Mouse (Mus musculus): ENCODE measurements around the gene Smagp. TPM values are rescaled to one million over a fixed set of nuclear protein-coding genes. Genes with fewer than 3 reads are reported as not detected.

Smagp gene
- polyA plus RNA-seq, 1 experiment from 2014 or later: 92.0 TPM

GRCm38 (mm10) chr15:100660306-100660705, 23.6 kb upstream of the Smagp start:
- 85% methylated on average over 9 of the region's 9 CpGs for WGBS
- H3K4me2 ChIP-seq (ENCODE audit: low read length): no peak overlapping the region
- no peaks in the 10 kb centered on the region for H3K4me1 ChIP-seq (replicated peaks; ENCODE audit: insufficient read depth, low read length)
- DNase-seq (ENCODE audit: low spot score) (no peak), ATAC-seq (replicated peaks; ENCODE audit: low FRiP score, low read depth) (no peak)
- TF ChIP-seq CTCF (IDR thresholded peaks at IDR 0.05; ENCODE audit: low read depth): no peak
- H3K27ac ChIP-seq: no peak overlapping the region
- no peaks in the 10 kb centered on the region for H3K27me3 ChIP-seq (ENCODE audit: insufficient read depth, low read length)
- no peaks in the 10 kb centered on the region for H3K36me3 ChIP-seq (ENCODE audit: insufficient read depth, low read length)
- H3K9ac ChIP-seq (ENCODE audit: low read depth, low read length): no peak overlapping the region
- H3K9me3 ChIP-seq (replicated peaks; ENCODE audit: low read length): no peaks in the 10 kb centered on the region
- H3K4me3 ChIP-seq (replicated peaks; ENCODE audit: low read depth, low read length): no peak overlapping the region

- no peak overlapping the region for H3K27ac ChIP-seq
- WGBS: 90% methylated on average over 5 of the region's 5 CpGs
These were observed 18.5 kb upstream of the Smagp start for GRCm38 (mm10) chr15:100655201-100655600.

GRCm38 (mm10) chr15:100654271-100654670, 17.5 kb upstream of the Smagp start:
- no peaks in the 10 kb centered on the region for H3K4me1 ChIP-seq (replicated peaks; ENCODE audit: insufficient read depth, low read length)
- H3K4me3 ChIP-seq (replicated peaks; ENCODE audit: low read depth, low read length): no peak overlapping the region
- H3K9me3 ChIP-seq (replicated peaks; ENCODE audit: low read length): no peaks in the 10 kb centered on the region
- 74% methylated on average over 1 of the region's 1 CpGs for WGBS
- no peak for TF ChIP-seq CTCF (IDR thresholded peaks at IDR 0.05; ENCODE audit: low read depth)
- no peak overlapping the region for H3K9ac ChIP-seq (ENCODE audit: low read depth, low read length)
- ATAC-seq (replicated peaks; ENCODE audit: low FRiP score, low read depth) (no peak), DNase-seq (ENCODE audit: low spot score) (no peak)
- no peak overlapping the region for H3K27ac ChIP-seq
- no peaks in the 10 kb centered on the region for H3K27me3 ChIP-seq (ENCODE audit: insufficient read depth, low read length)
- no peaks in the 10 kb centered on the region for H3K36me3 ChIP-seq (ENCODE audit: insufficient read depth, low read length)
- no peak overlapping the region for H3K4me2 ChIP-seq (ENCODE audit: low read length)

More at GRCm38 (mm10) chr15:100655201-100655600, 18.5 kb upstream of the Smagp start:
- Histone ChIP-seq H3K4me3 (replicated peaks; ENCODE audit: low read depth, low read length) (no peak overlapping the region), H3K36me3 (ENCODE audit: insufficient read depth, low read length) (no peaks in the 10 kb centered on the region), H3K9ac (ENCODE audit: low read depth, low read length) (no peak overlapping the region), H3K9me3 (replicated peaks; ENCODE audit: low read length) (no peaks in the 10 kb centered on the region), H3K27me3 (ENCODE audit: insufficient read depth, low read length) (no peaks in the 10 kb centered on the region), H3K4me1 (replicated peaks; ENCODE audit: insufficient read depth, low read length) (no peaks in the 10 kb centered on the region), H3K4me2 (ENCODE audit: low read length) (no peak overlapping the region)
- ATAC-seq (replicated peaks; ENCODE audit: low FRiP score, low read depth) (no peak), DNase-seq (ENCODE audit: low spot score) (no peak)
- no peak for TF ChIP-seq CTCF (IDR thresholded peaks at IDR 0.05; ENCODE audit: low read depth)

- no peaks in the 10 kb centered on the region for H3K36me3 ChIP-seq (ENCODE audit: insufficient read depth, low read length)
- WGBS: 72% methylated on average over 9 of the region's 9 CpGs
- TF ChIP-seq CTCF (IDR thresholded peaks at IDR 0.05; ENCODE audit: low read depth): no peak
- DNase-seq (ENCODE audit: low spot score): no peak
- H3K27me3 ChIP-seq (ENCODE audit: insufficient read depth, low read length): no peaks in the 10 kb centered on the region
- H3K4me3 ChIP-seq (replicated peaks; ENCODE audit: low read depth, low read length): no peak overlapping the region
- ATAC-seq (replicated peaks; ENCODE audit: low FRiP score, low read depth): no peak
- H3K9me3 ChIP-seq (replicated peaks; ENCODE audit: low read length): no peaks in the 10 kb centered on the region
- no peak overlapping the region for H3K27ac ChIP-seq
- no peak overlapping the region for H3K4me2 ChIP-seq (ENCODE audit: low read length)
- H3K4me1 ChIP-seq (replicated peaks; ENCODE audit: insufficient read depth, low read length): no peaks in the 10 kb centered on the region
- H3K9ac ChIP-seq (ENCODE audit: low read depth, low read length): no peak overlapping the region
These were observed 14.9 kb upstream of the Smagp start for GRCm38 (mm10) chr15:100651610-100652009.

GRCm38 (mm10) chr15:100650111-100650510, 13.4 kb upstream of the Smagp start:
- WGBS: 89% methylated on average over 10 of the region's 10 CpGs
- Histone ChIP-seq H3K27ac (no peak overlapping the region), H3K9me3 (replicated peaks; ENCODE audit: low read length) (no peaks in the 10 kb centered on the region), H3K9ac (ENCODE audit: low read depth, low read length) (no peak overlapping the region), H3K4me1 (replicated peaks; ENCODE audit: insufficient read depth, low read length) (no peaks in the 10 kb centered on the region), H3K36me3 (ENCODE audit: insufficient read depth, low read length) (no peaks in the 10 kb centered on the region), H3K4me3 (replicated peaks; ENCODE audit: low read depth, low read length) (no peak overlapping the region), H3K4me2 (ENCODE audit: low read length) (no peak overlapping the region), H3K27me3 (ENCODE audit: insufficient read depth, low read length) (no peaks in the 10 kb centered on the region)
- DNase-seq (ENCODE audit: low spot score) (no peak), ATAC-seq (replicated peaks; ENCODE audit: low FRiP score, low read depth) (no peak)
- TF ChIP-seq CTCF (IDR thresholded peaks at IDR 0.05; ENCODE audit: low read depth): no peak

GRCm38 (mm10) chr15:100646161-100646560, 9.4 kb upstream of the Smagp start:
- H3K27me3 ChIP-seq (ENCODE audit: insufficient read depth, low read length): no peaks in the 10 kb centered on the region
- H3K9me3 ChIP-seq (replicated peaks; ENCODE audit: low read length): no peaks in the 10 kb centered on the region
- no peak for TF ChIP-seq CTCF (IDR thresholded peaks at IDR 0.05; ENCODE audit: low read depth)
- no peaks in the 10 kb centered on the region for H3K36me3 ChIP-seq (ENCODE audit: insufficient read depth, low read length)
- H3K4me3 ChIP-seq (replicated peaks; ENCODE audit: low read depth, low read length): no peak overlapping the region
- H3K4me1 ChIP-seq (replicated peaks; ENCODE audit: insufficient read depth, low read length): no peaks in the 10 kb centered on the region
- no peak for DNase-seq (ENCODE audit: low spot score)
- no peak overlapping the region for H3K27ac ChIP-seq
- no peak for ATAC-seq (replicated peaks; ENCODE audit: low FRiP score, low read depth)
- no peak overlapping the region for H3K4me2 ChIP-seq (ENCODE audit: low read length)
- no peak overlapping the region for H3K9ac ChIP-seq (ENCODE audit: low read depth, low read length)
- 80% methylated on average over 6 of the region's 6 CpGs for WGBS

GRCm38 (mm10) chr15:100642451-100642850, 5.7 kb upstream of the Smagp start:
- no peaks in the 10 kb centered on the region for H3K27me3 ChIP-seq (ENCODE audit: insufficient read depth, low read length)
- H3K36me3 ChIP-seq (ENCODE audit: insufficient read depth, low read length): no peaks in the 10 kb centered on the region
- H3K9me3 ChIP-seq (replicated peaks; ENCODE audit: low read length): no peaks in the 10 kb centered on the region
- no peak overlapping the region for H3K4me3 ChIP-seq (replicated peaks; ENCODE audit: low read depth, low read length)
- no peak for ATAC-seq (replicated peaks; ENCODE audit: low FRiP score, low read depth)
- no peak overlapping the region for H3K4me2 ChIP-seq (ENCODE audit: low read length)
- no peak overlapping the region for H3K27ac ChIP-seq
- H3K9ac ChIP-seq (ENCODE audit: low read depth, low read length): no peak overlapping the region
- whole genome bisulfite sequencing: 62% methylated on average over 7 of the region's 7 CpGs
- 0 out of 2 replicates have a peak, but pooled peaks have one; percentile 7 for TF ChIP-seq CTCF (IDR thresholded peaks at IDR 0.05; ENCODE audit: low read depth)
- peak; percentile 69 for DNase-seq (ENCODE audit: low spot score)
- peaks cover 9% of the 10 kb centered on the region for H3K4me1 ChIP-seq (replicated peaks; ENCODE audit: insufficient read depth, low read length)

Data from kidney, postnatal 0 days (tissue).